In genomic region chr2:52830513-52830912, GRCm38 (mm10) we compare ENCODE assay signal across 26 mouse cellular contexts.
"Had no signal": no experiment of that assay in that cellular context is flagged by ENCODE, and none has a peak within 500 bp of the region (broad histone marks: within the 10 kb centered on the region; RNA-seq: fewer than 3 reads in every experiment).

No protein-coding gene starts in this region.

- ATAC-seq: hindbrain, postnatal 0 days; intestine, postnatal 0 days; liver, embryonic 12.5 days had no signal

- H3K36me3 ChIP-seq: heart, embryonic 13.5 days; heart, embryonic 15.5 days; hindbrain, embryonic 13.5 days; hindbrain, embryonic 15.5 days; limb, embryonic 13.5 days; limb, embryonic 15.5 days; liver, embryonic 12.5 days had no signal

- H3K27me3 ChIP-seq: heart, embryonic 13.5 days; heart, embryonic 15.5 days; hindbrain, embryonic 13.5 days; hindbrain, embryonic 15.5 days; limb, embryonic 13.5 days; limb, embryonic 15.5 days; liver, embryonic 12.5 days had no signal

- H3K4me1 ChIP-seq: heart, embryonic 13.5 days; heart, embryonic 15.5 days; hindbrain, embryonic 13.5 days; hindbrain, embryonic 15.5 days; limb, embryonic 13.5 days; limb, embryonic 15.5 days; liver, embryonic 12.5 days had no signal

- H3K9ac ChIP-seq: heart, embryonic 13.5 days; heart, embryonic 15.5 days; hindbrain, embryonic 13.5 days; hindbrain, embryonic 15.5 days; limb, embryonic 13.5 days; limb, embryonic 15.5 days; liver, embryonic 12.5 days; liver, embryonic 14.5 days had no signal

- H3K4me3 ChIP-seq: gastrocnemius, adult 2 months; heart, embryonic 13.5 days; heart, embryonic 15.5 days; hindbrain, embryonic 13.5 days; hindbrain, embryonic 15.5 days; layer of hippocampus, adult 2 months; limb, embryonic 13.5 days; limb, embryonic 15.5 days; liver, embryonic 12.5 days had no signal

- DNase-seq: gastrocnemius, adult 2 months; gastrocnemius, postnatal 10 days; gastrocnemius, postnatal 25 days; heart, adult 18-20 months; heart, postnatal 14 days; heart, postnatal 36 days; kidney, adult 18-20 months; kidney, adult 8-10 months; kidney, postnatal 14 days; kidney, postnatal 36 days; layer of hippocampus, adult 9-11 months; layer of hippocampus, postnatal 36 days; left cerebral cortex, postnatal 4 days had no signal

- H3K9me3 ChIP-seq: heart, embryonic 13.5 days; heart, embryonic 15.5 days; hindbrain, embryonic 13.5 days; hindbrain, embryonic 15.5 days; limb, embryonic 13.5 days; limb, embryonic 15.5 days; liver, embryonic 12.5 days had no signal

- H3K27ac ChIP-seq: gastrocnemius, adult 2 months; heart, embryonic 13.5 days; heart, embryonic 15.5 days; hindbrain, embryonic 13.5 days; hindbrain, embryonic 15.5 days; hindbrain, postnatal 0 days; kidney, postnatal 0 days; layer of hippocampus, adult 2 months; limb, embryonic 13.5 days; limb, embryonic 15.5 days; liver, embryonic 12.5 days; liver, embryonic 14.5 days had no signal

- H3K4me2 ChIP-seq: heart, embryonic 11.5 days; heart, embryonic 13.5 days; heart, embryonic 15.5 days; hindbrain, embryonic 13.5 days; hindbrain, embryonic 15.5 days; limb, embryonic 13.5 days; limb, embryonic 15.5 days; liver, embryonic 12.5 days had no signal
